Mouse (Mus musculus) lung, adult 2 months (tissue): ENCODE data around the gene Batf.

ENCODE experiments used
- CTCF ChIP-seq: fragments of 200-500 bp; IDR thresholded peaks from 2 replicates; pipeline ENCODE4 v1.5.1; 2011; ENCODE audit warnings: mild to moderate bottlenecking, low read length, control low read depth; ENCODE audit not compliant: insufficient read depth
- POLR2A ChIP-seq: fragments of 200-500 bp; IDR thresholded peaks from 2 replicates; pipeline ENCODE4 v1.6.1; 2011; ENCODE audit warnings: low read depth, mild to moderate bottlenecking, control low read depth, low read length, borderline replicate concordance; ENCODE audit errors: extremely low read depth

DNA sequence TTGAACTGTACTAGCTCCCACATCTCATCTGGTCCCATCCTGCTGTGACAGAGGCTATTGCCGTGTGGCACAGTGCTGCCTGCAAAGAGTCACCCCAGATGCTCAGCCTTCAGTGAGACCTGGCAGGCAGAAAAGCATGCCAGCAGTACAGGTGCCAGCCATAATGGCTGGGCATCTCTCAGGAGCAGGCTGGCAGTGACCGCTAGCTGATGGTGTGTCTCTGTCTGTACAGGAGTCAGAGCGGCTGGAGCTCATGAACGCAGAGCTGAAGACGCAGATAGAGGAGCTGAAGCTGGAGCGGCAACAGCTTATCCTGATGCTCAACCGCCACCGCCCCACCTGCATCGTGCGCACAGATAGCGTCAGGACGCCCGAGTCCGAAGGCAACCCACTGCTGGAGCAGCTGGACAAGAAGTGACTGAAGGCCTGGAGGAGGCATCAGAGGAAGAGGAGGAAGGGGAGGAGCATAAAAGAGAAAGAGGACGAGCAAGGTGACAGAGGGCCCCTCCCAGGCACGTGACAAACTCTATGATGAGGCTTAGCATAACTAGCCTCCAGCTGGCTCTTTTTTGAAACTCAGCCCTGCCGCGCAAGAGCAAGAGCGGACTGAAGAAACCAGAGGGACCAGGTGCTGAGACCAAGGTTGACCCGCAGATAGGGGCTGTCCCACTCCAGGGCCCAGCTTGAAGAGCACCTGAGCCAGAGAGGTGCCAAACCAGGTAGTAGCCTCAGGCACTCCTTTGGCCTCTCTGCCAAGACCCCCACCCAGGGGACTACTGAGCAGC lies 47.7 kb upstream of the Batf start:
- TF ChIP-seq CTCF (no peak), POLR2A (no peak)
